12 mouse cellular contexts compared by ENCODE assay signal in the genomic region with DNA sequence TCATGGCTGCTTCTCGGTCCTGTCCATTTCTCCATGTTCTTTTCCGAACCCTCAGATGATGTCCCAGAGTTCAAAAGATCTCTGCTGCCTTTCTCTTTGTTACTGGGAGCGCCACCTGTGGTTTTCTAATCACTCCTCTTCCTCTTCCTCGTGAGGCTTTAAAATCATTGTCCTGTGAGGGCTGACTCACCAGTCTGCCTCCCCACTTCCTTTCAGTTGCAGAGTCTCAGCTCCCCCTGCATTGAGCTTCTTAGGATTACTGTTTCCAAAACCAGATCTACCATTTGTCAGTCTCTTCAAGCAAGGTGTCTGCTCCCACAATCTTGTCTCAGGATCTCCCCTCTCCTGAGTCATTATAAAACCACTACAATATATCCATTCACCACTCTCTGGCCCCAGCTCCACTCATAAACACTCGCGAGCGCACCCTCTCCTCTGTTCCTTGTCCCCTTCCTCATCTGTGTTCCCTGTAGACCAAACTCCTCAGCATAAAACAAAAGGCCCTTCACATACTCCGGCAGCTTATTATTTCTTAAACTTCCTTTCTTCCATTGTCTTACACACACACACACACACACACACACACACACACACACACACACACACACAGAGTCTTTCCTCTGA.
DNase-seq lines count a peak whose midpoint lies in the region; ATAC-seq and TF ChIP-seq lines count a peak whose summit lies in the region.
"Had no signal": no experiment of that assay in that cellular context is flagged by ENCODE, and none has a peak within 500 bp of the region (broad histone marks: within the 10 kb centered on the region; RNA-seq: fewer than 3 reads in every experiment).

No protein-coding gene starts in this region.

- no peak overlapping the region for H3K9ac ChIP-seq in heart, postnatal 0 days (replicated peaks; ENCODE audit: low read depth, low read length)
- H3K9ac ChIP-seq in lung, embryonic 16.5 days (ENCODE audit: low read length), result no peak overlapping the region

- no peak for TF ChIP-seq EP300 in heart, postnatal 0 days (IDR thresholded peaks at IDR 0.05; ENCODE audit: low read depth)

- peak; percentile 36 for ATAC-seq in heart, postnatal 0 days (ENCODE audit: insufficient read depth, low read depth)
- ATAC-seq in lung, embryonic 16.5 days (ENCODE audit: low read depth), result peak; percentile 49; the same call in 1 of the 2 replicates
- ATAC-seq in common myeloid progenitor, adult 5-6 weeks (replicated peaks; ENCODE audit: low read depth, poor library complexity, severe bottlenecking), result peak; percentile 90
- ATAC-seq in megakaryocyte progenitor cell, adult 5-6 weeks (replicated peaks; ENCODE audit: poor library complexity), result peak; percentile 85

- H3K4me3 ChIP-seq in heart, postnatal 0 days (ENCODE audit: low read depth, low read length), result no peak overlapping the region
- no peak overlapping the region for H3K4me3 ChIP-seq in heart, embryonic 10.5 days
- no peak overlapping the region for H3K4me3 ChIP-seq in lung, embryonic 16.5 days (ENCODE audit: low read length)

- peaks cover 18% of the 10 kb centered on the region for H3K4me1 ChIP-seq in heart, postnatal 0 days (ENCODE audit: control insufficient read depth, insufficient read depth)
- peaks cover 20% of the 10 kb centered on the region for H3K4me1 ChIP-seq in heart, embryonic 10.5 days
- H3K4me1 ChIP-seq in lung, embryonic 16.5 days (replicated peaks; ENCODE audit: control insufficient read depth, insufficient read depth, low read length), result peaks cover 31% of the 10 kb centered on the region

- no peak for DNase-seq in heart, postnatal 0 days (ENCODE audit: low spot score)
- DNase-seq in heart, embryonic 10.5 days (ENCODE audit: low spot score), result no peak
- no peak for DNase-seq in lung, postnatal 25 days (ENCODE audit: low spot score)
- no peak for DNase-seq in c-Kit-positive CD71-positive TER-119-positive erythroid progenitor cells, embryonic 14.5 days (ENCODE audit: low spot score)
- DNase-seq: adrenal gland, postnatal 36 days; cerebellum, postnatal 10 days; left cerebral cortex, postnatal 4 days; right cerebral cortex, adult 18-20 months; thymus, postnatal 4 days had no signal

- peak overlapping the region; percentile 80 for H3K27ac ChIP-seq in heart, postnatal 0 days (ENCODE audit: low read depth)
- H3K27ac ChIP-seq in heart, embryonic 10.5 days, result no peak overlapping the region
- peak overlapping the region; percentile 86 for H3K27ac ChIP-seq in lung, embryonic 16.5 days (ENCODE audit: low read length)

- 65% methylated on average over 8 of the region's 8 CpGs for WGBS in heart, postnatal 0 days
- 62% methylated on average over 8 of the region's 8 CpGs for WGBS in heart, embryonic 10.5 days
- 57% methylated on average over 8 of the region's 8 CpGs for WGBS in lung, embryonic 16.5 days

- no peaks in the 10 kb centered on the region for H3K9me3 ChIP-seq in heart, postnatal 0 days (replicated peaks; ENCODE audit: control insufficient read depth, low read length)
- no peaks in the 10 kb centered on the region for H3K9me3 ChIP-seq in heart, embryonic 10.5 days
- H3K9me3 ChIP-seq in lung, embryonic 16.5 days (ENCODE audit: control insufficient read depth, low read length), result no peaks in the 10 kb centered on the region

- no peaks in the 10 kb centered on the region for H3K27me3 ChIP-seq in heart, postnatal 0 days (ENCODE audit: control insufficient read depth, insufficient read depth, low read length)
- H3K27me3 ChIP-seq in heart, embryonic 10.5 days (ENCODE audit: insufficient read depth, poor library complexity, severe bottlenecking), result no peaks in the 10 kb centered on the region
- no peaks in the 10 kb centered on the region for H3K27me3 ChIP-seq in lung, embryonic 16.5 days (ENCODE audit: control insufficient read depth, insufficient read depth, low read depth, low read length)

- 0 out of 2 replicates have a peak overlapping the region, but pooled peaks have one; percentile 12 for H3K4me2 ChIP-seq in heart, postnatal 0 days (ENCODE audit: low read depth, low read length)
- H3K4me2 ChIP-seq in lung, embryonic 16.5 days (ENCODE audit: low read depth, low read length), result peak overlapping the region; percentile 36

- H3K36me3 ChIP-seq in heart, postnatal 0 days (replicated peaks; ENCODE audit: control insufficient read depth, insufficient read depth, low read length), result no peaks in the 10 kb centered on the region
- H3K36me3 ChIP-seq in heart, embryonic 10.5 days, result no peaks in the 10 kb centered on the region
- no peaks in the 10 kb centered on the region for H3K36me3 ChIP-seq in lung, embryonic 16.5 days (ENCODE audit: control insufficient read depth, insufficient read depth, low read length)

- TF ChIP-seq CTCF in heart, postnatal 0 days (IDR thresholded peaks at IDR 0.05; ENCODE audit: low read depth), result 0 out of 2 replicates have a peak, but pooled peaks have one; percentile 4

Comparison
In these comparisons a context has a peak if more than half of its experiments do, and no peak if none do; other contexts are left out.
1. ATAC-seq: peak in every context shown above with its lines; median percentile 90 in common myeloid progenitor, adult 5-6 weeks; 85 in megakaryocyte progenitor cell, adult 5-6 weeks; 49 in lung, embryonic 16.5 days; 36 in heart, postnatal 0 days.